Comparison of ENCODE assay signal across 11 mouse cellular contexts in the genomic region with DNA sequence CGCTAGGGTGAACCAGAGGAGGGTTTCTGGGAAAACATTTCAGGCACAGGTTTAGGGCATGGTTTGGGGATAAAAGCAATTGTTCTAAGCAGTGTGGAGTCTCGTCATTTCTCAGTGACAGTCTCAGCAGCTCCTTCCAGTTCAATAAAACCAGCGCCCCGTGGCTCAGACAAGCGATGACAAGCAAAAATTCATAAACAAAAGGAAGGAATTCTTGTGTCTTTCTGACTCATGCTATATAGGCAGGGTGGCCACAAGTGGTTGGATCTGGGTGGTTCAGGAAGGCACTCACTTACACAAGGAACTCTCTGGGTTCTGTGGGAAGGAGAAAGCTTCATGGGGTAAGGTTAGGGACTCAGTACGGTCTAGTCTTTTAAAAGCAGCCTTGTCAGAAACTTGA.
"Had no signal": no experiment of that assay in that cellular context is flagged by ENCODE, and none has a peak within 500 bp of the region (broad histone marks: within the 10 kb centered on the region; RNA-seq: fewer than 3 reads in every experiment).

No protein-coding gene starts in this region.

- H3K4me3 ChIP-seq: limb, embryonic 15.5 days; liver, embryonic 12.5 days; midbrain, embryonic 15.5 days had no signal

- ATAC-seq: liver, embryonic 12.5 days; midbrain, embryonic 15.5 days had no signal

- H3K27me3 ChIP-seq: limb, embryonic 15.5 days; liver, embryonic 12.5 days; midbrain, embryonic 15.5 days had no signal

- H3K4me1 ChIP-seq: limb, embryonic 15.5 days; midbrain, embryonic 15.5 days had no signal

- DNase-seq: kidney, adult 8-10 months; kidney, postnatal 25 days; lung, embryonic 14.5 days; lung, postnatal 10 days; right cerebral cortex, adult 18-20 months; right cerebral cortex, postnatal 25 days; thymus, adult 18-20 months; thymus, postnatal 14 days had no signal

- H3K9me3 ChIP-seq: limb, embryonic 15.5 days; liver, embryonic 12.5 days; midbrain, embryonic 15.5 days had no signal

- H3K36me3 ChIP-seq: limb, embryonic 15.5 days; liver, embryonic 12.5 days; midbrain, embryonic 15.5 days had no signal
